Mouse (Mus musculus) stomach, embryonic 14.5 days (tissue): ENCODE measurements around the gene Slc26a8. TPM values are rescaled to one million over a fixed set of nuclear protein-coding genes. Genes with fewer than 3 reads are reported as not detected.

ENCODE experiments used
- ATAC-seq: fragments of 200-750 bp; cut with Nextera tagmentation; 2 replicates; pipeline ENCODE4 v1.8.0; 2017; ENCODE audit warnings: low read depth, moderate TSS enrichment; ENCODE audit not compliant: insufficient number of reproducible peaks, insufficient read depth, low FRiP score
- H3K27ac ChIP-seq: fragments of 300-500 bp; sonication (generic); 2 replicates; pipeline ENCODE4 v1.5.1; 2014; ENCODE audit warnings: mild to moderate bottlenecking, low read length, moderate library complexity, mixed read lengths
- H3K27me3 ChIP-seq: fragments of 300-500 bp; sonication (generic); 2 replicates; pipeline ENCODE4 v1.6.1; 2014; ENCODE audit warnings: low read length, control low read depth, mixed read lengths; ENCODE audit not compliant: control insufficient read depth, insufficient read depth
- H3K36me3 ChIP-seq: fragments of 300-500 bp; sonication (generic); 2 replicates; pipeline ENCODE4 v1.6.1; 2014; ENCODE audit warnings: mild to moderate bottlenecking, control low read depth, low read length, moderate library complexity, mixed read lengths; ENCODE audit not compliant: control insufficient read depth, insufficient read depth
- H3K4me1 ChIP-seq: fragments of 300-500 bp; sonication (generic); 2 replicates; pipeline ENCODE4 v1.6.1; 2014; ENCODE audit warnings: low read length, control low read depth, mixed read lengths; ENCODE audit not compliant: control insufficient read depth, insufficient read depth
- H3K4me2 ChIP-seq: fragments of 300-500 bp; sonication (generic); replicated peaks from 2 replicates; pipeline ENCODE4 v1.6.1; 2014; ENCODE audit warnings: low read depth, low read length, control low read depth
- H3K4me3 ChIP-seq: fragments of 300-500 bp; sonication (generic); 2 replicates; pipeline ENCODE4 v1.5.1; 2014; ENCODE audit warnings: low read depth, low read length, control low read depth
- H3K9ac ChIP-seq: fragments of 300-500 bp; sonication (generic); replicated peaks from 2 replicates; pipeline ENCODE4 v1.6.1; 2014; ENCODE audit warnings: low read depth, mild to moderate bottlenecking, control low read depth, low read length, moderate library complexity, mixed read lengths
- H3K9me3 ChIP-seq: fragments of 300-500 bp; sonication (generic); 2 replicates; pipeline ENCODE4 v1.6.1; 2016; ENCODE audit warnings: low read depth, low read length, control low read depth; ENCODE audit not compliant: control insufficient read depth
- WGBS: fragments of 180-500 bp; shearing (Covaris S2); extraction: QIAGEN DNeasy Blood & Tissue Kit; methylation state at CpG from one replicate; pipeline ENCODE4 v1.1.7; 2014; 5-methylcytosine and 5-hydroxymethylcytosine counted together
- polyA plus RNA-seq: library from polyadenylated mRNA; unstranded; fragments of >200 nt; fragmentation: Nextera tagmentation; extraction: Ambion mirVana; gene quantifications from 2 replicates; pipeline ENCODE4 v1.2.1, GENCODE M21; 2014

Gene Slc26a8
- polyA plus RNA-seq, 1 experiment from 2014 or later = 1.9 TPM

- peak; percentile 75 for ATAC-seq
- no peak overlapping the region for H3K4me3 ChIP-seq
- no peaks in the 10 kb centered on the region for H3K27me3 ChIP-seq
- H3K4me1 ChIP-seq = peaks cover 36% of the 10 kb centered on the region
- H3K36me3 ChIP-seq = no peaks in the 10 kb centered on the region; the same call in 1 of the 2 replicates
- no peak overlapping the region for H3K4me2 ChIP-seq
- WGBS = 43% methylated on average over 13 of the region's 13 CpGs
- no peaks in the 10 kb centered on the region for H3K9me3 ChIP-seq
- no peak overlapping the region for H3K27ac ChIP-seq
- no peak overlapping the region for H3K9ac ChIP-seq
Measured at GRCm38 (mm10) chr17:28697290-28698195, 7.5 kb upstream of the Slc26a8 start.

GRCm38 (mm10) chr17:28696641-28697040 lies 6.6 kb upstream of the Slc26a8 start:
- Histone ChIP-seq H3K4me2 (0 out of 2 replicates have a peak overlapping the region, but pooled peaks have one; percentile 1), H3K9me3 (no peaks in the 10 kb centered on the region), H3K4me1 (peaks cover 36% of the 10 kb centered on the region), H3K9ac (no peak overlapping the region), H3K36me3 (no peaks in the 10 kb centered on the region; the same call in 1 of the 2 replicates), H3K27ac (no peak overlapping the region), H3K27me3 (no peaks in the 10 kb centered on the region), H3K4me3 (no peak overlapping the region)
- 16% methylated on average over 2 of the region's 2 CpGs for WGBS
- no peak for ATAC-seq

- no peak overlapping the region for H3K9ac ChIP-seq
- no peak overlapping the region for H3K4me3 ChIP-seq
- 74% methylated on average over 4 of the region's 4 CpGs for WGBS
Measured at GRCm38 (mm10) chr17:28694832-28695231, 4.8 kb upstream of the Slc26a8 start.

GRCm38 (mm10) chr17:28694078-28694477 lies 4.0 kb upstream of the Slc26a8 start:
- Histone ChIP-seq H3K36me3 (no peaks in the 10 kb centered on the region; the same call in 1 of the 2 replicates), H3K27me3 (no peaks in the 10 kb centered on the region), H3K4me1 (peaks cover 42% of the 10 kb centered on the region), H3K4me3 (0 out of 2 replicates have a peak overlapping the region, but pooled peaks have one; percentile 99), H3K9me3 (no peaks in the 10 kb centered on the region), H3K4me2 (peak overlapping the region; percentile 79; the same call in 1 of the 2 replicates), H3K9ac (no peak overlapping the region), H3K27ac (no peak overlapping the region)
- ATAC-seq = no peak
- 76% methylated on average over 2 of the region's 2 CpGs for WGBS

More at GRCm38 (mm10) chr17:28694832-28695231, 4.8 kb upstream of the Slc26a8 start:
- H3K4me2 ChIP-seq = no peak overlapping the region
- H3K27ac ChIP-seq = no peak overlapping the region
- ATAC-seq = no peak
- H3K9me3 ChIP-seq = no peaks in the 10 kb centered on the region
- H3K36me3 ChIP-seq = no peaks in the 10 kb centered on the region; the same call in 1 of the 2 replicates
- no peaks in the 10 kb centered on the region for H3K27me3 ChIP-seq
- peaks cover 37% of the 10 kb centered on the region for H3K4me1 ChIP-seq

- H3K27ac ChIP-seq = no peak overlapping the region
- peak overlapping the region; percentile 99 for H3K4me3 ChIP-seq
- H3K9ac ChIP-seq = peak overlapping the region; percentile 86; the same call in 1 of the 2 replicates
- no peak for ATAC-seq
- H3K9me3 ChIP-seq = no peaks in the 10 kb centered on the region
- WGBS = 34% methylated on average over 3 of the region's 3 CpGs
- no peaks in the 10 kb centered on the region; the same call in 1 of the 2 replicates for H3K36me3 ChIP-seq
- peak overlapping the region; percentile 79 for H3K4me2 ChIP-seq
- H3K27me3 ChIP-seq = 0 out of 2 replicates have a peak, but pooled peaks cover 2% of the 10 kb centered on the region
- H3K4me1 ChIP-seq = peaks cover 42% of the 10 kb centered on the region
Measured at GRCm38 (mm10) chr17:28693086-28693485, 3.1 kb upstream of the Slc26a8 start.

GRCm38 (mm10) chr17:28692341-28692710 lies 2.3 kb upstream of the Slc26a8 start:
- Histone ChIP-seq H3K4me3 (peak overlapping the region; percentile 99), H3K9me3 (no peaks in the 10 kb centered on the region), H3K27me3 (0 out of 2 replicates have a peak, but pooled peaks cover 2% of the 10 kb centered on the region), H3K9ac (peak overlapping the region; percentile 86), H3K4me2 (peak overlapping the region; percentile 79), H3K4me1 (peaks cover 37% of the 10 kb centered on the region), H3K27ac (peak overlapping the region; percentile 96), H3K36me3 (no peaks in the 10 kb centered on the region; the same call in 1 of the 2 replicates)
- WGBS = under 1% methylated on average over 18 of the region's 18 CpGs
- ATAC-seq = no peak

GRCm38 (mm10) chr17:28691687-28692340 lies 1.8 kb upstream of the Slc26a8 start:
- H3K27ac ChIP-seq = peak overlapping the region; percentile 96
- H3K9ac ChIP-seq = peak overlapping the region; percentile 86
- no peaks in the 10 kb centered on the region for H3K9me3 ChIP-seq
- 0 out of 2 replicates have a peak, but pooled peaks cover 2% of the 10 kb centered on the region for H3K27me3 ChIP-seq
- H3K4me2 ChIP-seq = peak overlapping the region; percentile 79
- ATAC-seq = peak; percentile 17; the same call in 1 of the 2 replicates
- peaks cover 31% of the 10 kb centered on the region for H3K4me1 ChIP-seq
- H3K36me3 ChIP-seq = no peaks in the 10 kb centered on the region; the same call in 1 of the 2 replicates
- 1% methylated on average over 52 of the region's 53 CpGs for WGBS
- H3K4me3 ChIP-seq = peak overlapping the region; percentile 99
